Mouse (Mus musculus): ENCODE results near the gene Hoxc10. TPM values are rescaled to one million over a fixed set of nuclear protein-coding genes. Genes with fewer than 3 reads are reported as not detected.

The Hoxc10 gene
- 24.5 and 25.7 TPM in 2 replicates for polyA plus RNA-seq (2015; fragmentation: Nextera tagmentation; extraction: Ambion mirVana)

DNA sequence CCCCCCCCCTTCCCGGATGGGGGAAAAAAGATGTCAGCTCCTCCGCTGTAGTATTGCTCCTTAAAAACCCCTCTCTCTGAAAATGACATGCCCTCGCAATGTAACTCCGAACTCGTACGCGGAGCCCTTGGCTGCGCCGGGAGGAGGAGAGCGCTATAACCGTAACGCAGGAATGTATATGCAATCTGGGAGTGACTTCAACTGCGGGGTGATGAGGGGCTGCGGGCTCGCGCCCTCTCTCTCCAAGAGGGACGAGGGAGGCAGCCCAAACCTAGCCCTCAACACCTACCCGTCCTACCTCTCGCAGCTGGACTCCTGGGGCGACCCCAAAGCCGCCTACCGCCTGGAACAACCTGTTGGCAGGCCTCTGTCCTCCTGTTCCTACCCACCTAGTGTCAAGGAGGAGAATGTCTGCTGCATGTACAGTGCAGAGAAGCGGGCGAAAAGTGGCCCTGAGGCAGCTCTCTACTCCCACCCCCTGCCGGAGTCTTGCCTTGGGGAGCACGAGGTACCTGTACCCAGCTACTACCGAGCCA lies at the start of gene Hoxc10:
Hoxc10 (plus strand) TSS at position 21 of the 536 bp plus-strand sequence.

DNA sequence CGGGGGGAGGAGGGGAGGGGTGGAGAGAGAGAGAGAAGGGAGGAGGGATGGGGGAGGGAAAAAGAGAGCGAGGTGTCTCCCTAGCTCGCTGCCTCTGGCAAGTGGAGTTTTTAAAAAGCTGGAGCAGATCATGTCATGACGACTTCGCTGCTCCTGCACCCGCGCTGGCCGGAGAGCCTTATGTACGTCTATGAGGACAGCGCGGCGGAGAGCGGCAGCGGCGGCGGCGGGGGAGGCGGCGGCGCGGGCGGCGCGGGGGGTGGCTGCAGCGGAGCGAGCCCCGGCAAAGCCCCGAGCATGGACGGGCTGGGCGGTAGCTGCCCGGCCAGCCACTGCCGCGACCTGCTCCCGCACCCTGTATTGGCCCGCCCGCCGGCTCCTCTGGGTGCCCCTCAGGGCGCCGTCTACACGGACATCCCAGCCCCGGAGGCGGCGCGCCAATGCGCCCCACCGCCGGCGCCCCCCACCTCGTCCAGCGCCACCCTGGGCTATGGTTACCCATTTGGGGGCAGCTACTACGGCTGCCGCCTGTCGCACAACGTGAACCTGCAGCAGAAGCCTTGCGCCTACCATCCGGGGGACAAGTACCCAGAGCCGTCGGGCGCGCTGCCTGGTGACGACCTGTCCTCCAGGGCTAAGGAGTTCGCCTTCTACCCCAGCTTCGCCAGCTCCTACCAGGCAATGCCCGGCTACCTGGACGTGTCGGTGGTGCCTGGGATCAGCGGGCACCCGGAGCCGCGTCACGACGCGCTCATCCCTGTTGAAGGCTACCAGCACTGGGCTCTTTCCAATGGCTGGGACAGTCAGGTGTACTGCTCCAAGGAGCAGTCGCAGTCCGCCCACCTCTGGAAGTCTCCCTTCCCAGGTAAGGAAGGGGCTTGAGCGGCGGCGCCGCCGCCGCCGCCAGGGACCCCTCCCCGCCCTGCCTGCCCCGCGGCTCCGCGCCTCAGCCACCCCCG lies 45.3 kb upstream of the Hoxc10 start, which contains the start of gene Hoxc13:
Hoxc13 (plus strand) TSS at position 51 of the 959 bp plus-strand sequence.

DNA sequence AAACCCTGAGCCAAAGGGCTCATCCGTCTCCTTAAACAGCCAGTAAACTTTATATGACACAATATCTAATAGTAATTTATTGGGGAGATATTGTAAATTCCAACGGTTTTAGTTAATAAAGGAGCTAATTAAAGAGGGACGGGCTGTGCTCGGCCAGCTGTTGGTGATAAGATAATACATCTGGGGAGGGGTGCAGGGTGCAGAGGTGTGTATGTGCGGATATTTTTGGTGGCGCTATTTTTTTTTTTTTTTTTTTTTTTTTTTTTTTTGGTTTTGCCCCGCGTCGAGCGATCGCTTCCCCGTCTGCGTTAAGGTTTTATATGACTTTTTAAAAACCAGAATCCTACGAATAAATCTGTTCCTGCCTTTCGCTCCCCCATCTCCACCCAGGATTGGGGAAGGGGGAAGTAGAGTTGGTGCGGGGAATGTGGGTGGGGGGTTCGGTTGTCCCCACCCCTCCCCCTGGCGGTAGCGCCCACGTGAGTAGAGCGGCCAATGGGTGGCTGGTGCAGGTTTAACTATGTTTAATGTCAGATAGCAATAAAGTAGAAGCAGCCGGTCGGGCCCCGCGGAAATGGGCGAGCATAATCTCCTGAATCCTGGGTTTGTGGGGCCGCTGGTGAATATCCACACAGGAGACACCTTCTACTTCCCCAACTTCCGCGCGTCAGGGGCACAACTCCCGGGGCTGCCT lies 30.2 kb upstream of the Hoxc10 start, which contains the start of gene Hoxc12:
Hoxc12 (plus strand) TSS at position 479 of the 694 bp plus-strand sequence.

DNA sequence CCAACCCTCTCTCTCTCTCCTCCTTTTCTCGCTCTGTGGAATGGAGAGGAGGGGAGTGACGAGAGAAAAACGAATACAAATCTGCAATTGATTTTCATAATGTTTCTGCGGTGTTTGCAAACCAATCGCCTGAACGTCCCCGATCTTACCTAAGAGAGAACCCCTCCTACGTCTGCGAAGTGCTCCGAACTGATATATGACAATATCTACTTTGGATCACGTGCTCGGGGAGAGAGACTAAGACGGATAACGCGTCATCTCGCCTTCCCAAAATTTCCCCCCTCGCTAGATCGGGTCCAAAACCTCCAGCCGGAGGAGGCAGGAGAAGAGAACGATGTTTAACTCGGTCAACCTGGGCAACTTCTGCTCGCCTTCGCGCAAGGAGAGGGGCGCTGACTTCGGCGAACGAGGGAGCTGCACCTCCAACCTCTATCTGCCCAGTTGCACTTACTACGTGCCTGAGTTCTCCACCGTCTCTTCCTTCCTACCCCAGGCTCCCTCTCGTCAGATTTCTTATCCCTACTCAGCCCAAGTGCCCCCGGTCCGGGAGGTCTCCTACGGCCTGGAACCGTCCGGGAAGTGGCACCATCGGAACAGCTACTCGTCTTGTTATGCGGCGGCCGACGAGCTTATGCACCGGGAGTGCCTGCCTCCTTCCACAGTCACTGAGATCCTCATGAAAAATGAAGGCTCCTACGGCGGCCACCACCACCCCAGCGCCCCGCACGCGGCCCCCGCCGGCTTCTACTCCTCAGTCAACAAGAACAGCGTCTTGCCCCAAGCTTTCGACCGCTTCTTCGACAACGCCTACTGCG lies 12.2 kb upstream of the Hoxc10 start, which contains the start of gene Hoxc11:
Hoxc11 (plus strand) TSS at position 236 of the 815 bp plus-strand sequence.

DNA sequence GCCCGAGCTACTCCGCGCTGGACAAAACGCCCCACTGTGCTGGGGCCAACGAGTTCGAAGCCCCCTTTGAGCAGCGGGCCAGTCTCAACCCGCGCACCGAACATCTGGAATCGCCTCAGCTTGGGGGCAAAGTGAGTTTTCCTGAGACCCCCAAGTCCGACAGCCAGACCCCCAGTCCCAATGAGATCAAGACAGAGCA lies 615 bp downstream of the Hoxc10 start, which contains the start of gene Hoxc5:
Hoxc5 (plus strand) TSS at position 132 of the 199 bp plus-strand sequence.

DNA sequence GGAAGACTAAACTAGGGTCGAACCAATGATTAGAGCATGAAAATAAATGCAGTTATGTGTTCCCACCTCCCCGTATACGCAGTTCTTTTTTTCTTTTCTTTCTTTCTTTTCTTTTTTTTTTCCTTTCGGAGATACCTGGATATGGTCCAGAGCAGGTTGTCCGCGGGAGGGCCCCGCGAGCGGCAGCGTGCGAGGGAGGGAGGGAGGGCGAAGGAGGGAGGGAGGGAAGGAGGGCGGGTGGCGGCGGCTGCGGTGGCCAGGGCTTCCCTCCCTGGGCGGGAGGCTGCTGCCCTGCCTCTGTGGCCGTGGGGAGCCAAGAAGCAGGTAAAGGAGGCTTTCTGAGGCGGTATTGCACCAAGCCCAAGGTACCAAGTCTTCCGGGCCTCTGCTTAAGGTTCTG lies 9.6 kb downstream of the Hoxc10 start, which contains the start of gene Hoxc9:
Hoxc9 (plus strand) TSS at position 269 of the 400 bp plus-strand sequence.

DNA sequence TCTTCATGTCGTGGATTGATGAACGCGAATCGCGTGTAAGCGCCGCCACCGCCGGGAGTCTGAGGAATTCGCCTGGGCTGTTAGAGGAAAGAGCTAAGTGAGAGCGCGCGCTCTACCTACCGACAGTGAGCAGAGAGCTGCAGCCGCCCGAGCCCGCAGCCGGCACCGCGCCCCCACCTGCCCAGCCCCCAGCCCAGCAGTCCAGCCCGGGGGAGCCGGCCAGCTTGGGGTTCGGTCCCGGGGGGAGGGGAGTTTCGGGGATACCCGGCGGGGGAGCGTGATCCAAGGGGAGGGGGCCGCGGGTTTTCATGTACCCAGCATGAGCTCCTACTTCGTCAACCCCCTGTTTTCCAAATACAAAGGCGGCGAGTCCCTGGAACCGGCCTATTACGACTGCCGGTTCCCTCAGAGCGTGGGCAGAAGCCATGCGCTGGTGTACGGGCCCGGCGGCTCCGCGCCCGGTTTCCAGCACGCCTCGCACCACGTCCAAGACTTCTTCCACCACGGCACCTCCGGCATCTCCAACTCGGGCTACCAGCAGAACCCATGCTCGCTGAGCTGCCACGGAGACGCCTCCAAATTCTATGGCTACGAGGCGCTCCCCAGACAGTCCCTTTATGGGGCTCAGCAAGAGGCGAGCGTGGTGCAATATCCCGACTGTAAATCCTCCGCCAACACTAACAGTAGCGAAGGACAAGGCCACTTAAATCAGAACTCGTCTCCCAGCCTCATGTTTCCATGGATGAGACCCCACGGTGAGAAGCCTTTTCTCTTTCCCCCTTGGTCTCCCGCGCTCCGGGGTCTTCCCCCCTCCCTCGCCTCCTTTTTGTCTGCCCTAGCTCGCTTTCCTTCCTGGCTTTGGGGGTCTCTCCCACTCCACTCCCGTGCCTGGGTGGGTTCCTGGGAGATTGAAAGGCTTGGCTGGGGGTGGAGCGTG lies 24.1 kb downstream of the Hoxc10 start, which contains the start of gene Hoxc8:
Hoxc8 (plus strand) TSS at position 147 of the 937 bp plus-strand sequence.

DNA sequence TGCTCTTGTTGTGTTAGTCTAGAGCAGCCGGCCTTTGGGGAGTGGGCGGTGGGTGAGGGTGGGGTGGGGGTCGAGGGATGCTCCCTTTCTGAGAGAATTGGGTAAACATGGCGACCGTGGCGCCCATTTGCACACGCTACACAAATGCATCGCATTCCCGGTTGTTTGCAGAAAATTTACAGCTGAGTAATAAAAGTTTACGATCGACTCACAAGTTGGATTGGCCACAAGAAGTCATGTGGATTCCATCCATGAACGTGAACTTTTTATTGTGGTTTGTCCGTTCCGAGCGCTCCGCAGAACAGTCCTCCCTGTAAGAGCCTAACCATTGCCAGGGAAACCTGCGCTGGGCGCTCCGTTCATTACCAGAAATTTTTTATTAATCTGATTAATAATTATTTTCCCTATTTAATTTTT lies 31.4 kb downstream of the Hoxc10 start, which contains the start of gene Hoxc6:
Hoxc6 (plus strand) TSS at position 319 of the 417 bp plus-strand sequence.

DNA sequence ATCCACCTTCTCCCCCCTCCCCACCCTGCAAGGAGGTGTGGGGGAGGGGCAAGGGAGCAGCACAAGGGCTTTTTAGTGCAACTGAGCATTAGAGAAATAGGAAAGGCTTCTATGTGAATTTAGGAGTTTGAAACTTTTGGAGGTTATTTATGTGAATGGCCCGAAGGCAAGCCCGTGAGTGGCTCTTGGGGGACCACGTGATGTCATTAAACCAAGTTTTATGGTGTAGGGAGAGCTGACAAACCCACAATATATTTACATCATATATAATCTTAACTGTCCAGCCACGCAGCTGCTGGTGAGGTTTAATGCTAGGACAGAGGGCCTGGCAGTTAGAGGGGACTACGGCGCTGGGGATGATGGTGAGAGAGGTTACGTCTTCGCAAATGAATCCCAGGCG lies 52.0 kb downstream of the Hoxc10 start, which contains the start of gene Hoxc4:
Hoxc4 (plus strand) TSS at position 299 of the 400 bp plus-strand sequence.

MicroRNAs encoded within 50 kb of the gene (microRNA counts, 519-probe panel; counts per million panel counts)
- 296 counts per million, percentile 58 among the panel's probes with 10 or more counts for microRNA mmu-miR-615-3p
- microRNA mmu-miR-615-5p: 296 counts per million, percentile 58 among the panel's probes with 10 or more counts

Small RNA genes within 50 kb of the gene (microRNA-seq; reads per million reads assigned to microRNA genes)
- 761 to 1,249 reads per million in 2 experiments for gene Mir196a-2
- gene Mir615: 770 to 1,151 reads per million in 2 experiments

Other genes with a start within 250 kb of the Hoxc10 start
- 63.8 and 81.8 TPM in 2 replicates for gene Calcoco1, start 244.6 kb upstream of the Hoxc10 start, polyA plus RNA-seq (2015; fragmentation: Nextera tagmentation; extraction: Ambion mirVana)
- 0.05 TPM in 2 replicates for gene Hoxc13, start 45.7 kb upstream of the Hoxc10 start, polyA plus RNA-seq (2015; fragmentation: Nextera tagmentation; extraction: Ambion mirVana)
- 0.19 and 0.21 TPM in 2 replicates for gene Hoxc12, start 30.0 kb upstream of the Hoxc10 start, polyA plus RNA-seq (2015; fragmentation: Nextera tagmentation; extraction: Ambion mirVana)
- 2.9 and 3.4 TPM in 2 replicates for gene Hoxc11, start 12.4 kb upstream of the Hoxc10 start, polyA plus RNA-seq (2015; fragmentation: Nextera tagmentation; extraction: Ambion mirVana)
- 0.83 and 0.96 TPM in 2 replicates for gene Hoxc5, start 647 bp downstream of the Hoxc10 start, polyA plus RNA-seq (2015; fragmentation: Nextera tagmentation; extraction: Ambion mirVana)
- gene Hoxc9, start 9.6 kb downstream of the Hoxc10 start, polyA plus RNA-seq (2015; fragmentation: Nextera tagmentation; extraction: Ambion mirVana): 8.1 and 8.4 TPM in 2 replicates
- 1.5 and 2.4 TPM in 2 replicates for gene Hoxc8, start 23.8 kb downstream of the Hoxc10 start, polyA plus RNA-seq (2015; fragmentation: Nextera tagmentation; extraction: Ambion mirVana)
- 4.1 and 4.5 TPM in 2 replicates for gene Hoxc6, start 31.5 kb downstream of the Hoxc10 start, polyA plus RNA-seq (2015; fragmentation: Nextera tagmentation; extraction: Ambion mirVana)
- 2.7 and 3.3 TPM in 2 replicates for gene Hoxc4, start 52.1 kb downstream of the Hoxc10 start, polyA plus RNA-seq (2015; fragmentation: Nextera tagmentation; extraction: Ambion mirVana)
- gene Smug1, start 200.3 kb downstream of the Hoxc10 start, polyA plus RNA-seq (2015; fragmentation: Nextera tagmentation; extraction: Ambion mirVana): 8.5 and 9.7 TPM in 2 replicates

All from skeletal muscle tissue, postnatal 0 days (tissue).